In the genomic region with DNA sequence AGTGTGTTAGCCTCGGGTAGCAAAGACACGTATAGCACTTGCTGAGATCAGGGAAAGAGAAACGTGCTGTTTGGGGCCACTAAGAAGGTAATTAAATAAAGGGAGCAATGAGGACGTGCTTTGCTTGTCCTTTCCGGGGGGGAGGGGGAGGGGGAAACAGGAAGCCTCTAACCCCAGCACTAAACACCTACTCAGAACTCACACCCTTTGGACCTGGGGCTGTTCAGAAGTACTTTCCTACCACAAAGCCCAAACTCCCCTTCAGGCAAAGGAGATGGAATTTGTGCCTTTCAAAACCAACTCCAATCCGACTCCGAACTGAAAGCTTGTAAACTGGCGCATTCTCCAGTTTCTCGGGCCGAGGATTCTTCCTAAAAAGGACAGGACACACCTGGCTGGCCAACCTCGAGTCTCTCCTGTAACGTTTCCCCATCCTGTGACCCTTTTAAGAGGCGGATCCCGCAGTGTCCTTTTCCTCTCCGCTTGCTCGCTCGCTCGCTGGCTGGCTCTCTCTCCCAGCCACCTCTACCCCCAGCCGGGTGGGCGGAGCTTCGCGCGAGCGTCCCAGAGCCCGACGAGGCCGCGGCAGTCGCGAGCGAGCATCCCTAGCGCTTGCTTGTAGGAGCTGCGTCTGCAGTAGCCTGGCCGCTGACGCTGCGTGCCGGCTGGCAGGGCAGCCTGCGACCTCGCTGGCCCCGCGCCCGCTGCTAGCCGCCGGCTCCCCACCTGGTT, we compare ENCODE assay signal across 8 mouse cellular contexts. TPM values are rescaled to one million over a fixed set of nuclear protein-coding genes. Genes with fewer than 3 reads are reported as not detected.
DNase-seq lines count a peak whose midpoint lies in the region; ATAC-seq and TF ChIP-seq lines count a peak whose summit lies in the region.

No protein-coding gene starts in this region.

- WGBS in forebrain, postnatal 0 days, result 21% methylated on average over 42 of the region's 44 CpGs
- 14% methylated on average over 39 of the region's 44 CpGs for WGBS in neural tube, embryonic 14.5 days

- no peak overlapping the region for H3K27ac ChIP-seq in forebrain, postnatal 0 days (ENCODE audit: low read depth, low read length)
- H3K27ac ChIP-seq in neural tube, embryonic 14.5 days (ENCODE audit: low read depth, low read length), result no peak overlapping the region
- H3K27ac ChIP-seq in testis, adult 2 months (ENCODE audit: control insufficient read depth, insufficient read depth, low read depth, low read length), result peak overlapping the region; percentile 44

- H3K4me3 ChIP-seq in forebrain, postnatal 0 days (ENCODE audit: low read depth, low read length), result peak overlapping the region; percentile 54
- H3K4me3 ChIP-seq in neural tube, embryonic 14.5 days (ENCODE audit: low read depth, low read length), result peak overlapping the region; percentile 52
- H3K4me3 ChIP-seq in testis, adult 2 months (ENCODE audit: control insufficient read depth, low read depth, low read length), result peak overlapping the region; percentile 87

- intact Hi-C loops in heart, postnatal 36 days (cut with DNase I), result no loop called here

- 0 out of 2 replicates have a peak, but pooled peaks have one; percentile 15 for TF ChIP-seq CTCF in forebrain, postnatal 0 days (IDR thresholded peaks at IDR 0.05; ENCODE audit: low read depth)
- no peak for TF ChIP-seq CTCF in testis, adult 2 months (IDR thresholded peaks at IDR 0.05; ENCODE audit: control insufficient read depth, insufficient read depth, insufficient replicate concordance, low read depth, low read length)

- H3K27me3 ChIP-seq in forebrain, postnatal 0 days (ENCODE audit: insufficient read depth, low read length), result no peaks in the 10 kb centered on the region
- peaks cover 2% of the 10 kb centered on the region; the same call in 1 of the 2 replicates for H3K27me3 ChIP-seq in neural tube, embryonic 14.5 days (ENCODE audit: control insufficient read depth, insufficient read depth, low read length)
- H3K27me3 ChIP-seq in testis, adult 2 months (ENCODE audit: control insufficient read depth, insufficient read depth, low read length), result no peaks in the 10 kb centered on the region

- peak overlapping the region; percentile 57 for H3K9ac ChIP-seq in forebrain, postnatal 0 days
- peak overlapping the region; percentile 60 for H3K9ac ChIP-seq in neural tube, embryonic 14.5 days (replicated peaks; ENCODE audit: low read depth, low read length)

- H3K4me1 ChIP-seq in forebrain, postnatal 0 days (ENCODE audit: insufficient read depth), result no peaks in the 10 kb centered on the region
- no peaks in the 10 kb centered on the region for H3K4me1 ChIP-seq in neural tube, embryonic 14.5 days (ENCODE audit: control insufficient read depth, insufficient read depth, low read length)
- no peaks in the 10 kb centered on the region; the same call in none of the 2 replicates for H3K4me1 ChIP-seq in testis, adult 2 months (ENCODE audit: control insufficient read depth, insufficient read depth, low read length)

- TF ChIP-seq POLR2A in testis, adult 2 months (IDR thresholded peaks at IDR 0.05; ENCODE audit: control insufficient read depth, low read depth, low read length), result 0 out of 2 replicates have a peak, but pooled peaks have one; percentile 33

- no peaks in the 10 kb centered on the region for H3K36me3 ChIP-seq in forebrain, postnatal 0 days (ENCODE audit: insufficient read depth)
- no peaks in the 10 kb centered on the region for H3K36me3 ChIP-seq in neural tube, embryonic 14.5 days (ENCODE audit: control insufficient read depth, insufficient read depth, low read length)
- no peaks in the 10 kb centered on the region for H3K36me3 ChIP-seq in testis, adult 2 months (ENCODE audit: control insufficient read depth, insufficient read depth, low read length)

- peak; percentile 98 for ATAC-seq in forebrain, postnatal 0 days
- ATAC-seq in neural tube, embryonic 14.5 days (ENCODE audit: low read depth), result peak; percentile 99

- H3K9me3 ChIP-seq in forebrain, postnatal 0 days (ENCODE audit: low read length), result no peaks in the 10 kb centered on the region
- H3K9me3 ChIP-seq in neural tube, embryonic 14.5 days (ENCODE audit: control insufficient read depth, low read length), result no peaks in the 10 kb centered on the region

- DNase-seq in MEL-GATA-1-ER (ENCODE audit: extremely low read depth, low read depth), result peak; percentile 74
- DNase-seq in cerebellum, adult 8-10 months, result peak; percentile 86
- DNase-seq in forebrain, postnatal 0 days, result peak; percentile 76
- peak; percentile 70 to 72 for DNase-seq in heart, postnatal 36 days
- peak; percentile 70 to 81 for DNase-seq in layer of hippocampus, adult 18-20 months (ENCODE audit: low spot score in 2 of 2)
- peak; percentile 72 to 81 for DNase-seq in lung, adult 18-20 months

- H3K4me2 ChIP-seq in forebrain, postnatal 0 days (ENCODE audit: low read depth), result peak overlapping the region; percentile 64
- peak overlapping the region; percentile 55 for H3K4me2 ChIP-seq in neural tube, embryonic 14.5 days (ENCODE audit: low read depth, low read length)

RNA-seq across cellular contexts. Expression of gene Rnf128, which starts 47.1 kb away (rescaled TPM):
- total RNA-seq in forebrain, postnatal 0 days (2014; rRNA removed), result 5.2 and 7.2 TPM in 2 replicates
- 4.9 and 6.6 TPM in 2 replicates for polyA plus RNA-seq in forebrain, postnatal 0 days (2015; fragmentation: Nextera tagmentation; extraction: Ambion mirVana)
- total RNA-seq in heart, postnatal 36 days (2021), result 10 to 100 TPM; 70.5 to 70.8 TPM
- total RNA-seq in layer of hippocampus, adult 18-20 months (2021), result 10 to 100 TPM; 28.3 to 34.4 TPM
- 3.6 and 5.5 TPM in 2 replicates for polyA plus RNA-seq in neural tube, embryonic 14.5 days (2014; fragmentation: Nextera tagmentation; extraction: Ambion mirVana)
- 1.7 and 2.3 TPM in 2 replicates for polyA plus RNA-seq in testis, adult 2 months (2012; rRNA removed)
